Mouse (Mus musculus) heart, embryonic 11.5 days (tissue): ENCODE data around the gene Serpinb3c. TPM values are rescaled to one million over a fixed set of nuclear protein-coding genes. Genes with fewer than 3 reads are reported as not detected.
"Not testable (repeated sequence)": the region's sequence is repeated elsewhere in the genome, so short reads cannot be mapped to it uniquely, and the experiment has no call there.

ENCODE experiments used
- ATAC-seq: fragments of 200-750 bp; cut with Nextera tagmentation; replicated peaks from 2 replicates; pipeline ENCODE4 v1.8.0; 2017; ENCODE audit warnings: moderate library complexity; ENCODE audit not compliant: insufficient number of reproducible peaks, low FRiP score, low TSS enrichment
- H3K27ac ChIP-seq: fragments of 300-500 bp; sonication (generic); 2 replicates; pipeline ENCODE4 v1.5.1; 2014; ENCODE audit warnings: mild to moderate bottlenecking, low read depth, low read length
- H3K27me3 ChIP-seq: fragments of 300-500 bp; sonication (generic); 2 replicates; pipeline ENCODE4 v1.6.1; 2014; ENCODE audit warnings: mild to moderate bottlenecking, low read length, mixed read lengths; ENCODE audit not compliant: control insufficient read depth, insufficient read depth
- H3K36me3 ChIP-seq: fragments of 300-500 bp; sonication (generic); 2 replicates; pipeline ENCODE4 v1.6.1; 2014; ENCODE audit warnings: mild to moderate bottlenecking, low read length, moderate library complexity, mixed read lengths; ENCODE audit not compliant: control insufficient read depth, insufficient read depth
- H3K4me1 ChIP-seq: fragments of 300-500 bp; sonication (generic); 2 replicates; pipeline ENCODE4 v1.6.1; 2014; ENCODE audit warnings: low read length; ENCODE audit not compliant: control insufficient read depth, insufficient read depth
- H3K4me2 ChIP-seq: fragments of 300-500 bp; sonication (generic); 2 replicates; pipeline ENCODE4 v1.6.1; 2014; ENCODE audit warnings: mild to moderate bottlenecking, moderate library complexity
- H3K4me3 ChIP-seq: fragments of 300-500 bp; sonication (generic); 2 replicates; pipeline ENCODE4 v1.5.1; 2014; ENCODE audit warnings: low read depth, low read length
- H3K9ac ChIP-seq: fragments of 300-500 bp; sonication (generic); 2 replicates; pipeline ENCODE4 v1.6.1; 2014; ENCODE audit warnings: mild to moderate bottlenecking, low read depth, low read length, moderate library complexity
- H3K9me3 ChIP-seq: fragments of 300-500 bp; sonication (generic); replicated peaks from 2 replicates; pipeline ENCODE4 v1.6.1; 2016; ENCODE audit warnings: low read length; ENCODE audit not compliant: control insufficient read depth
- WGBS: fragments of 180-500 bp; shearing (Covaris S2); extraction: QIAGEN DNeasy Blood & Tissue Kit; methylation state at CpG from one replicate; pipeline ENCODE4 v1.1.7; 2014; ENCODE audit not compliant: insufficient replicate concordance; 5-methylcytosine and 5-hydroxymethylcytosine counted together
- polyA plus RNA-seq: library from polyadenylated mRNA; unstranded; fragments of >200 nt; fragmentation: Nextera tagmentation; extraction: Ambion mirVana; gene quantifications from 2 replicates; pipeline ENCODE4 v1.2.1, GENCODE M21; 2014

Gene Serpinb3c
- polyA plus RNA-seq, result not detected in 2 replicates

GRCm38 (mm10) chr1:107278261-107278660 is at the start of gene Serpinb3c, which contains the start of gene Serpinb3b:
Gene Serpinb3c (minus strand): TSS chr1:107278371.
Gene Serpinb3b (minus strand): TSS chr1:107278361.
- not testable (repeated sequence) for H3K27ac ChIP-seq, ATAC-seq, H3K4me3 ChIP-seq, H3K36me3 ChIP-seq, H3K27me3 ChIP-seq, H3K4me2 ChIP-seq, H3K4me1 ChIP-seq, H3K9ac ChIP-seq, H3K9me3 ChIP-seq

- not testable (repeated sequence) for H3K27ac ChIP-seq, H3K9ac ChIP-seq, H3K4me2 ChIP-seq, H3K27me3 ChIP-seq, ATAC-seq, H3K9me3 ChIP-seq, H3K4me3 ChIP-seq, H3K4me1 ChIP-seq, H3K36me3 ChIP-seq
- 46% methylated on average over 3 of the region's 3 CpGs for WGBS
These were observed 35.0 kb downstream of the Serpinb3c start for GRCm38 (mm10) chr1:107243170-107243569.

Other genes starting within 250 kb of the Serpinb3c start
- not detected in 2 replicates for gene Serpinb3a, start 226.1 kb downstream of the Serpinb3c start, polyA plus RNA-seq
- not detected in 2 replicates for gene Serpinb3d, start 194.9 kb downstream of the Serpinb3c start, polyA plus RNA-seq
- not detected in 2 replicates for gene Serpinb3b, start within 50 bp of the Serpinb3c start, polyA plus RNA-seq
- gene Serpinb11, start 82.8 kb upstream of the Serpinb3c start, polyA plus RNA-seq, result not detected in 2 replicates
- gene Serpinb7, start 121.3 kb upstream of the Serpinb3c start, polyA plus RNA-seq, result not detected in 2 replicates
- 0.21 and 0.26 TPM in 2 replicates for gene Serpinb2, start 233.1 kb upstream of the Serpinb3c start, polyA plus RNA-seq